Comparison of ENCODE assay signal across 8 mouse cellular contexts in genomic region chr10:117418668-117419237, GRCm38 (mm10). TPM values are rescaled to one million over a fixed set of nuclear protein-coding genes. Genes with fewer than 3 reads are reported as not detected.
DNase-seq lines count a peak whose midpoint lies in the region; ATAC-seq lines count a peak whose summit lies in the region.

No protein-coding gene starts in this region.

- 44% methylated on average over 24 of the region's 24 CpGs for WGBS in kidney, embryonic 16.5 days
- 55% methylated on average over 24 of the region's 24 CpGs for WGBS in midbrain, embryonic 15.5 days

- ATAC-seq in kidney, embryonic 16.5 days (ENCODE audit: low FRiP score, low TSS enrichment) = 0 out of 2 replicates have a peak, but pooled peaks have one; percentile 32
- ATAC-seq in inflammation-experienced regulatory T-cells, adult 6 months = peak; percentile 46
- peak; percentile 23; the same call in 1 of the 2 replicates for ATAC-seq in midbrain, embryonic 15.5 days (replicated peaks)

- no peaks in the 10 kb centered on the region for H3K27me3 ChIP-seq in kidney, embryonic 16.5 days (ENCODE audit: insufficient read depth, low read length)
- no peaks in the 10 kb centered on the region for H3K27me3 ChIP-seq in midbrain, embryonic 15.5 days (replicated peaks)

- DNase-seq in kidney, postnatal 10 days = no peak
- no peak for DNase-seq in frontal cortex, postnatal 36 days (ENCODE audit: low spot score in 2 of 2)
- no peak for DNase-seq in urinary bladder, postnatal 36 days (ENCODE audit: low spot score in 2 of 2)
- DNase-seq in lung, postnatal 36 days = no peak

- H3K9me3 ChIP-seq in kidney, embryonic 16.5 days (ENCODE audit: low read length) = no peaks in the 10 kb centered on the region
- H3K9me3 ChIP-seq in midbrain, embryonic 15.5 days = no peaks in the 10 kb centered on the region

- no peaks in the 10 kb centered on the region for H3K36me3 ChIP-seq in kidney, embryonic 16.5 days (ENCODE audit: insufficient read depth, low read length)
- H3K36me3 ChIP-seq in midbrain, embryonic 15.5 days (replicated peaks) = no peaks in the 10 kb centered on the region

- H3K9ac ChIP-seq in kidney, embryonic 16.5 days (replicated peaks; ENCODE audit: low read length) = no peak overlapping the region; the same call in 1 of the 2 replicates
- no peak overlapping the region for H3K9ac ChIP-seq in midbrain, embryonic 15.5 days

- H3K27ac ChIP-seq in kidney, embryonic 16.5 days (ENCODE audit: low read length) = no peak overlapping the region
- no peak overlapping the region for H3K27ac ChIP-seq in brown adipose tissue, adult 24 weeks (replicated peaks; ENCODE audit: low read depth, low read length)
- no peak overlapping the region for H3K27ac ChIP-seq in midbrain, embryonic 15.5 days

- peaks cover 10% of the 10 kb centered on the region for H3K4me1 ChIP-seq in kidney, embryonic 16.5 days (ENCODE audit: insufficient read depth, low read length)
- H3K4me1 ChIP-seq in brown adipose tissue, adult 24 weeks (ENCODE audit: control insufficient read depth, insufficient read depth, insufficient read length, low read length) = no peaks in the 10 kb centered on the region; the same call in 1 of the 2 replicates
- H3K4me1 ChIP-seq in midbrain, embryonic 15.5 days = peaks cover 20% of the 10 kb centered on the region

- H3K4me3 ChIP-seq in kidney, embryonic 16.5 days (ENCODE audit: low read length) = peak overlapping the region; percentile 40
- peak overlapping the region; percentile 3; the same call in 1 of the 2 replicates for H3K4me3 ChIP-seq in brown adipose tissue, adult 24 weeks (ENCODE audit: insufficient read depth, low read depth, low read length)
- H3K4me3 ChIP-seq in midbrain, embryonic 15.5 days = peak overlapping the region; percentile 24

- peak overlapping the region; percentile 61 for H3K4me2 ChIP-seq in kidney, embryonic 16.5 days (replicated peaks; ENCODE audit: low read depth, low read length)
- peak overlapping the region; percentile 51 for H3K4me2 ChIP-seq in midbrain, embryonic 15.5 days

RNA-seq across cellular contexts. Expression of gene Cpsf6, which starts 38.9 kb away (rescaled TPM):
- polyA plus RNA-seq in kidney, embryonic 16.5 days (2015; fragmentation: Nextera tagmentation; extraction: Ambion mirVana) = 151 and 171 TPM in 2 replicates
- 12.6 and 17.3 TPM in 2 replicates for polyA plus RNA-seq in brown adipose tissue, adult 24 weeks (2012; ENCODE audit: insufficient read depth, insufficient read length, missing spikeins)
- 100 to 1,000 TPM; 103 to 132 (median 120) TPM for polyA plus RNA-seq in inflammation-experienced regulatory T-cells, adult 6 months (2017; shearing (Covaris generic))
- polyA plus RNA-seq in midbrain, embryonic 15.5 days (2015; fragmentation: Nextera tagmentation; extraction: Ambion mirVana) = 148 and 154 TPM in 2 replicates
